Mouse (Mus musculus) embryo, embryonic 11 days (tissue): ENCODE results near the gene Tceanc2.

ENCODE experiments used
- DNase-seq: peaks from one replicate; pipeline ENCODE4 v3.0.0-alpha.2; 2015

The Tceanc2 gene

DNA sequence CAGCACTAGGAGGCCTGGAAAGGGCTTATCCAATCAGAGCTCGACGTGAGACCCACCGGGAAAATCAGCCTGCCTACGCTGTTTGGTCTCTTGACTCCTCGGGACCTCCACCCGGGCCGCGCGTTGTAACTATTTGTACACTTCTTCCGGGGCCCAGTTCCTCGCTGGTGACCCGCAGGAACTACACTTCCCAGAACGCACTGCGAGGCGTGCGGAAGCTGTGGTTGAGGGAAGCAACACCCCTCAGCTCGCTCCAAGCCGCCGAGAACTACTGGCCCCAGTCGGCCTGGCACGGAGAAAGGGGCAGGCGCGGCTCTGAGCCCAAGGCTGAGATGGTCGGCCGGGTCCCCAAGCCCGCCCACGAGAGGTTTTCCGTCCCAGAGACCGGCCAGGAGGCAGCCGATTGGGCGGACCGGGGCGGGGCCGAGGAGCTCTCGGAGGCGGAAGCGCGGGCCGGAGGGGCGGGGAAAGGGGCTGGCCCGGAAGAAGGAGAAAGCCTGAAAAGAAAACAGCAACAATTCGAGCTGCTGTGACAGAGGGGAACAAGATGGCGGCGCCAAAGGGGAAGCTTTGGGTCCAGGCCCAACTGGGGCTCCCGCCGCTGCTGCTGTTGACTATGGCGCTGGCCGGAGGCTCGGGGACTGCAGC lies 610 bp downstream of the Tceanc2 start, which contains the start of gene Tmem59:
Gene Tmem59 (plus strand): TSS at position 218 of the 648 bp plus-strand sequence.
- DNase-seq = peak; percentile 96

DNA sequence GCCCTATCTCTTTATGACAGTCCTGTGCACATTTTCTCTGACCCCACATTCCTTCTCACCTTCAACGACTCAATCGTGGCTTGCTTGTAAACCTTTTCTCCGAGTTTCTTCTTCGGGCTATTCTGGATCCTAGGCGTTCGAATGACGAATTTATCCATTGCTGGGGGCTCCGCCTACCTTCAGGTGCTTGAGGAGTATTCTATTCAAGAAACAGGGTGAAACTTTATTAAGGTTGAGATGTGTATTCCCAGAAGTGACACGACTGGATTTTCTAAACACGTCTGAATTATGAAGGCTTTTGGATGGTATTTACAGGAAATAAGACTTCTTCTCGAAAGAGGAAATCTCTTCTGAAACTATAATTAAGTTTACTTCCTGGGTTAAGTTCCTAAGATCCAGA lies 1.4 kb downstream of the Tceanc2 start:
- DNase-seq = no peak

DNA sequence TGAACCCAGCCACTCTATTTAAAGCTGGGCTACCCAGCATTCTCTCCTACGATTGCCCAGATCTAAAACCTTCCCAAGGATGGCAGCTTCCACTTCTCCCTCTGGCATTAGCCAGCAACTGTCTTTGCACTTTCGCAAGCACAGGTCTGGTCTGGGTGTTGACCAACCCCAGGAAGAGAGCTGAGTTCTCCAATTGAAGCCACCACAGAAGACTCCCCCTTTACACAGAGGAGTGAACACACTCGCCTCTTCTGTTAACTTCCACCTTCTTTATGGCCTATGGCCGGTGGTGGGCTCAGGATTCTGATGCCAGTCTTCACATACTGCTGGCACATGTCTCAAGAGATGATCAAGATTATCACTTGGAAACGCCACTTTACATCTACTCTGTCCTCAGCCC lies 11.1 kb downstream of the Tceanc2 start:
- DNase-seq = no peak

DNA sequence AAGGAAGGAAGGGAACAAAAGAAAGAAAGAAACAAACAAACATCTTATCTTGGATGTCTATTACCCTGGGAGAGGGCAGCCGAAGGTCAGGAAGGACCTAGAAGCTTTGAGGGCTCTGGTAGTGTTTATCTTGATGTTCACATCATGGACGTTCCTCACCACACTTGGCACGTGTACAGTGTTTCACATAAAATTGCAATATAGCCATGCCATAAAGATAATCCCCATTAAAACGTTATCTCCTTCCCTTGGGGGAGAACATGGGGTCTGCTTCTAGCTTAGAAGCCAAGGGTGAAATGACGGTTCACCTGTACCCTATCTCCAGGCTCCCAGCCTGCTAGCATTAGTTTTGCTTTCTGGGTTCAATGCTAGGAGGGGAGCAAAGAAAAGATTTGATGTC lies 12.2 kb downstream of the Tceanc2 start:
- no peak for DNase-seq

DNA sequence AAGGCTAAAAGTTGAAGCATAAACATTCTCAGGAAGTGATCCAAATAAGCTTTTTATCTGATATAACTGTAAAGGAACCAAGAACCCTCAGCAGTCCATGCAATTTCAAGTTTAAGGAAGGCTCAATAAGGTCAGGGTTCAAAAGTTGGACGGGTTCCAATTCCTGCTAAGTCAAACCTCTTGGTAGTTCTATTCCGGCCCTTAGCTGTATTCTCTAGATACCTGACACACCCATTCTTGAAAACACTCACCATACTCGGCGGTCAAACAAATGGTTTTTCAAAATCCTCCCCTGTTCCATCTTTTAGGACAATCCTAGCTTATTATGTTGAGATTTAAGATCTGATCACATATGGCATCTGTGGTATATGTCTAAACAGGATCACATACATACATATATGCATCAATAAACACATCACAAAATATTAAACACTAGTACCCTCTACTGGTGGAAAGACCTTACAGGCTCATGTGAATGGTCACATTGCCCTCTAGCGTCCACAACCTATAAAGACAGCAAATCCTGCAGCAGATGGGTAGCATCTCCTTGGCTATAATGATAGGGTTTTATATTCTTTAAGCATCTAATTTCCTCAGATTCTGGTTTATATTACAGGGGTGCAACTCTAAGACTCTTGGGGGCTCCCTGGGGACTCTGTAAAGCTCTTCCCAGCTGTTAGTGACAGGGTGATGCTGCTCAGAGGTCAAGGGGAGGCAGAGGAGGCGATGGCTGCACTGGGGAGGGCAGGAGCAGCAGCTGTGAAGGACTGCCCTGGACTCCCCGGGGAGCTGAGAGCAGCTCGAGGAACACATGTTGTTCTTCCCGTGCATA lies 14.9 kb downstream of the Tceanc2 start:
- peak; percentile 81 for DNase-seq

DNA sequence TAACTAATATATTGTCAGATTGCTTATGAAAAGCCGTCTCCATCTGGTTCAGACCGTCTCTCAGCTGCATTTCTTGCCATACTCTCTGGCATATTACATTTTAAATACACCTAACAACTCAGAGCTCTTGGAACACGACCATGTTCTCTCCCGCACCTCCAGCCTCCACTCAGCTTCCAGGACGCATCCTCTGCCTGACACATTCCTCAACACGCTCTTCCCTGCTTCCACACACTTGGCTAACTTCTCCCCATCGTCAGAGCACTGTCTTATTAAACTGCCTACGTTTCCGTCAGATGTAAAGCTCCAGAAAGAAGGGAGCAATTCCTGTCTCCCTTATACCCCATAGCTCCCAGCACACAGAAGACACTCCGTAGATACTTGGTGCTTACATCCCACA lies 15.6 kb downstream of the Tceanc2 start:
- no peak for DNase-seq

DNA sequence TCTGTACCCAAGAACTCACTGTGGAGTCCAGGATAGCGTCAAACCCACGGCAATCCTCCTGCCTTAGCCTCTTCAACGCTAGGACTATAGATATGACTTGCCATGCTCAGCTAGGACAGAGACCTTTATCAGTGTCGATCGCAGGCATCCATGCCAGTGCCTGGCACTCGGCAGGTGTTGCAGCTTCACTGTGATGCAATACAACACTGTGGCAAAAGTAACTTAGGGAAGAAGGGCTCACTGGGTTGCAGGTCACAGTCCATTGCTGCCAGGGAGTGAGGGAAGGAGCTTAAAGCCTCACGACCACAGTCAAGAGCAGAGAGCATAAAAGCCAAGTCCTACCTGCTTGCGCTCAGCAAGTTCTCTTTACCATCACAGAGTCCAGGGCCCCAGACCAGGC lies 18.7 kb downstream of the Tceanc2 start:
- no peak for DNase-seq

DNA sequence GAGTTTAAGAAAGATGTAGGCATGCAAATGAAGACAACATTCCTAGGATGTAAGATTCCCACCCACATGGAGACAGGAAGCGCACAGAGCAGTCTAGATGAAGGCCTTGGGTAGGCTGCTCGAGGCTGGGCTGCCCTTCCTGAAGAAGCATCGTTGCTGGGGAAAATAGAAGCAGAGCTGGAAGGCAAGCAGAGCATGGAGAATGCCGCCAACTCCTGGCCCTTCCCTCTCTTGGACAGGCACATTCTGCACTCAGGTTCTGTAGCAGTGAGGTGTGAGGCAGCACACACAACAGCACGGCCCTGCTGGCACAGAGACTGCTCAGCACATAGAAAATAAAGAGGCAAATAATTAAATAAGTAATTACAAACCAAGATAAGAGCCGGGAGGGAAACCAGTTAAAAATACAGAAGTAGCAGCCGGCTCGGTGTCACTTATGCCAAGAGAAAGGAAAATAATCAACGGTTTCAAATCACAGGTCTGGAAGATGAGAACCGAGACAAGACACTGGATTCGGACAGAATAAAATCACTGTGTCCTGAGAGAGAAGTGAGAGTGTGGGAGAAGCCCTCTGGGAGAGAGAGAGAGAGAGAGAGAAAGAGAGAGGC lies 19.6 kb downstream of the Tceanc2 start:
- DNase-seq = no peak

DNA sequence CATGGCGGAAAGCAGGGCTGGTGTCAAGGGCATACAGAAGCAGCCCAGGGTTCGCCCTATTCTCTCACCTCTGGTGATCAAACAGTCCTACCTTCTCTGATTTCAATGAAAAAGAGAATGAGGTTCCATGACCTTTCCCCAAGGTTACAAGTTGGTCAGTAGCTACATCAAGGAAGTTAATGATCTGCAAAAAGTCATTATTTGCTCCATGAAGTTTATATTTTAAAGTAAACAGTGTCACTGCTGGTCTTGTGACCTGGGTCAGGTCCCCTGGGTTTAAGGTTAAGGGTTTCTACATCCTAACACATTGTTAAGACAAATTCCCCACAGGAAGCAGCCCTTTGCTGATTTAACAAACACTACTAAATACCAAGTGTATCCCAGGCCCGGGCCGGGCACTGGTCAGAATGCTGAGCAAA lies 21.9 kb downstream of the Tceanc2 start:
- peak; percentile 19 for DNase-seq

DNA sequence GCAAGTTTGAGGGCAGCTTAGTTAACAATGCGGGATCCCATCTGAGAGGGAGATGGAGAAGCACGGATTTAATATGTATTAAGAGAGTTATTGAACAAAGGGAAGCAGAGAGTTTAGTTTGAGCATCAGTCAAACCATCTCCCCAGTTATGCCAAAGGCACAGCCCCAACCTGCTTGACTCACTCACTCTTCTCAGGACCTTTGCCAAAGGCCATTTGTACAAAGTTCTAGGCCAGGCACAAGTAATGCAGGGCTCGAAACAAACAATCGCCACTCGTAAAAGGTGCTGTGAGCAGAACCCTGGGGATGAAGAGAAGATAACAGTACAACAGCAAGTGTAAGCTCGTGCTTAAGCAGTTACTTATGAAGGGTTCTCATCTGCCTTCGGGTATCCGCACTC lies 26.3 kb downstream of the Tceanc2 start:
- DNase-seq = no peak

DNA sequence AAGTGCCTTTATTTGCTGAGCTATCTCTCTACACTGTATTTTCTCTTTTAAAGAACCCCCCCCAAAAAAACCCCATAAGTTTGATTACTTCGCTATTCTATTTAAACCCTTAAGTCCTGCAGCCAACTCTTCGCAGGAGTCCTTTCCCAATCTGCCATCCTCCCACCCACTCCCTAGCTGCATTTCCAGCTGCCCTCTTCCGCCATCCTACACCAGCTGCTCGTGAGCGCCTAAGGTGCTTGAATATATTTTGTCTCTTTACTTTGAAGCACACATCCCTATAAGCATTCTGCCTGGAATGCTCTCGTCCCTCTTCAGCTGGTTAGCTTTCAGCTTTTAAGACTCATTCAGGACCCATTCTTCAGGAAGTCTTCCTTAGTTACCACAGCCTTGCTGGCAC lies 27.9 kb downstream of the Tceanc2 start:
- no peak for DNase-seq

DNA sequence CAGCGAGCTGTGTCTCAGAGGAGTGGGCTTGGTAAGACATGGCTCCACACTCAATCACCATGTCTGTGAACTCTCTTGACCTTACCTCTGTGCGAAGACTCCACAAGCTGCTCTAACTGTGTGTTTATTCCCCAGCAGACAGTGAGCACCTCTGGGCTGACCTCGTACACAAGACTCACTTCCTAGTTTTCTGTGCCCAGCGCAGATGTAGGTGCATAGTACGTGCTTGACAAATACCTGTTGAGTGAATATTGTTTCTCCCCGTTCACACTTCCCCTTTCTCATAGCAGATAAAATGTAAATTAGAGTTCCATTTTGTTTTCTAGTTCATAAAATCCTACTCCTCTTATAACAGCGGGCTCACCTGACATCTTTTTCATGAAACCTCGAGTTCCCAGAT lies 35.4 kb downstream of the Tceanc2 start:
- DNase-seq = no peak

DNA sequence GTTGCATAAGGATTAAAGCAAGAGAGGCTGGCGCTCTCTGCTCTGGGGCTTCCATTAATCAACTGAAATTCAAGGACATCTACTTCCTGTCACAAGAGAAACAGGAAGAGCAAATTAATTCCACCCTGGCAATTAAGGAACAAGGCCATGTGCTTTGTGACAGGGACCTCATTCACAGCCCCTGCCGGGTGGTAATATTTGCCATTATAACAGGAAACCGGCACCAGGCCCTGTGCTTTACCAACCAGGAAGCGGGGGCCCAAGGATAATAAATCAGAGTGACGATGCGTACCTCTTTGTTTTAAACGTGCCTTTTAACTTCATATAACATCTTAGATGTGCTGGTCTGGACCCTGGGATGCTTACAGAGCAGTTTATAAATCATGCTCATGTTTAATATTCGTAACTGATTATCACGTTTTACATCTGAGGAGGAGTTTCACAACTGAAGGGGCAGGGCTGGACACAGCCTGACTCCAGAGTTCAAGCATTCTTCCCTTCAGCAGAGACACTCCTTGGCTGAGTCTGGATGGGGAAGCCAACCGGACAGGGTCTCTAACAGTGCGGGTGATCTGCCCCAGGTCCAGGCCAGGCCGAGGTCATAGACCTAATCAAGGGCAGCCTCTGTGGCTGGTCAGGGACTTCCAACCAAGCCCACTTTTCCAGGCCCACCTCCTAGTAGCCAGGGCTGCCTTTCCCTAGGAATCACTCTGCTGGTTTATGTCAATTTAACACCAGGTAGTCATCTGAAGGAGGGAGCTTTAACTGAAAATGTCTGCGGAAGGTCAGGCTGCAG lies 38.9 kb downstream of the Tceanc2 start:
- peak; percentile 69 for DNase-seq

DNA sequence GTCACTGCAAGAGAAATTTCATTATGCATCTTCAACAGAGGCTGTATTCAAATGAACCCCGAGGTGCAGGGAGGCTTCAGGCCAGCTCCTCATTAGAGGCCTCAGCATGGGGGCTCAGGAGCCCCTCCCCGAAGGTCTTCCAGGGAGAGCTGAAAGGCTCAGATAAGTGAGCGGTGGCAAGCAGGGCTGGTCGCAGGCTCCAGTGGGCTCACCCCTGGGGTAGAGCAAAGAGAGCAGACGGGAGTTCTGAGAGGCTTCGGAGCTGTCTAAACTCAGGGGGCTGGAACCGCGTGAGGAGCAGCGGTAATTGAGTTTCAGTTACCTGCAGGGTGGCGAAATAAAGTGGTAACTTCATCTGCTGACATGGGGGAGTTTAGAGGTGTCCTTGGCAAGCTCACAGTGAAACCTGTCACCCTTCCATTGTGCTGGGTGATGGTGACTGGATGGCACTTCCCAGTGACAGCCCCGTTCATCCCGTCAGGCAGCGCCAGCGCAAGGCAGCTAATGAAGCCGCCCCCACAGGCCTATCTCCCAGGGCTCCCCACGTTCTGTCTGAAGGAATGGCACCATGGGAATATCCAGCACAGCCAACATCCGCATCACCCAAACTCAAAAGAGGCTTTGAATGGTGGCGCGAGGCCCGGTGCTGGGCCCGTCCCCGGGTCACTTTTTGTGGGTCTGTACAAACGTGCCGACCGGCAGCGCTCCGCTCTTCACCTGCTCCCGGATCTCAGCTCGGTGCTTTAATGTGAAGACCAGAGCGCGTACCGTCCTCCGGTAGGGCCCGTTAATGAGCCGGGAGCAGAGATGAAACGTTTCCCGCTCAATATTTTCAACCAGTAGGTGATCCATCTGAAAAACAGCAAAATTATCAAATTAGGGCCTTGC lies 39.7 kb downstream of the Tceanc2 start:
- peak; percentile 49 for DNase-seq

DNA sequence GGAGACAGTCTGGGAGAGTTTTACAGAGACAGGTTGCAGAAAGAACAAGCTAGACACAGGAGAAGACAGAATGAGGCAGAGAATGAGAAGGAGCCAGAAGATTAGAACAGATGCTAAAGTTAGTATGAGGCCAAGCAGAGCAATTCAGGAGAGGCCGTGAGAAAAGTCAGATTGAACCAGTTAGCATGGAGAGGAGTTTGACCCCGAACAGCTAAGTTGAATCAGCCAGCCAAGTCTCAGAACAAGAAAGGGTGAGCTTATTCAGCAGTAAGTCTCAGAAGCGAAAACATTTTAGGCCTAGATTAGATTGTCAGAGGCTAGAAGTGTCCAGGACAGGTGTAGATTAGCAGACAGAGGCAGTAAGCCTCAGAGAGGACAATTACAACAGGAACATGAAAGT lies 42.4 kb downstream of the Tceanc2 start:
- DNase-seq = no peak

DNA sequence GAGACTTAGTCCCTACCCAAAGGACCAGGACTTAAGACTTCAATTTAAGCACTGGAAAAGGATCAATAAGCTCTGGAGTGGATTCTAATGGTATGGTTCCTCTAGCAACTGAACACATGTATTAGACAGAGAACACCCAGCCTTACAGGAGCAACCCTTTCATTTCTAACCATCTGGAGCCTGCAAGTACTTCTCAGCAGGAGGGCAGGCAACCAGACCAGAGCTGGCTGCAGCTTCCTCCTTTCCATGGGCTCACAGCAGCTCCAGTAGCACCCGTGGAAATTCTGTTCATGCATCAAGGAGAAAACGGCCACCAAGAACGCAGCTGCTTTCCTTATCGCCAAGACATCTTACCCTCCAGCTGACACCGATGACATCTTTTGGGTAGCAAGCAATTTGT lies 43.3 kb downstream of the Tceanc2 start:
- DNase-seq = no peak

DNA sequence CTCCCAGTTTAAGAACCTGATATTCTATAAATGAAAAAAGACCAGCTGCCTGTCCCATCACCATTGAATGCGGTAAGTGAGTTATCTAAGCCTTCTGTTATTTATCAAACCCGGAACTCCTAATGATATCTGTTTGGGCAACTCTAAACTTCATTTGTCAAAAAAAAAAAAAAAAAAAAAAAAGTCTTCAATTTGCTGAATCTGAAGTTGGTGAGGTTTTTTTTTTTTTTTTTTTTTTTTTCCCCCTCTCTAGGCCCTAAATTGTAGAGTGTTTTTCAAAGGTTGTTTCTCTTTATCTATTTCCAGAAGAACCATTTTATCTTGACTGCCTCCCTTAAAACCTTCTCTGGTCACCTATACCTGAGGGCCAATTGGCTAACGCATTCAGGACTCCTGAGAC lies 44.0 kb downstream of the Tceanc2 start:
- no peak for DNase-seq

DNA sequence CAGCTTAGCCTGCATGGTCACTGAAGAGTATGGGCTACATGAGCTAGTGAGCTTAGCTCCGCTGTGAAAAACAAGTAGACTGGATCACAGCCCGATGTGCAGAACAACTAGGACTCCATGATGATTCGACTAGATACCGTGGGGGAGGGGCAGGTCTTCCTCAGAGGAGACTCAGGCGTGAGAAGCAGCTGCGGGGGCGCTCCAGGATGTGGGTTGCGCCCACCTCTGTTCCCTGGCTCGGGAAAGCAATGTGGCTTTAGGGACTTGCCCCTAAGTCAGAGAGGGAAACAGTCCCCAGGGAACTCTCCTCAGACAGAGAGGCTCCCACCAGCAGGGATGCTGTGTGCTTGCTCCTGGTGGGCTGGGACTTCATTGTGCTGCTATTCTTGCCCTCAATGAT lies 48.4 kb downstream of the Tceanc2 start:
- peak; percentile 65 for DNase-seq

DNA sequence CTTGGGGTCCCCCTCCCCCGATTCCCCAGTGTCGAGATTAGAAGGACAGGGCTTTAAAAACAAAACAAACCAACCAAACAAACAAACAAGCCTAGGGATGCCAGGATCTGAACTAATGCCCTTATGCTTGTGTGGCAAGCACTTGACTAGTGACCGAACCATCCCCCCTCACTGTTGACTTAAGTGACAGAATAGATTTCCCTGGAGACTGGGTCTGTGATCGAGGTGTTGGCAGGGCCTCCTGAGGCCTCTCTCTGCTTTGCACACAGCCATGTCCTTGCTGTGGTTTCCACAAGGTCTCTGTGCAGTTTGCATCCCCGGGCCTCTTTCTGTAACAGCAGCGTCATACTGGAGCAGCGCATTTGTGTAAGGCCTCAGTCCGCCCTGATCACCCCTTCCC lies 49.5 kb downstream of the Tceanc2 start:
- DNase-seq = no peak

DNA sequence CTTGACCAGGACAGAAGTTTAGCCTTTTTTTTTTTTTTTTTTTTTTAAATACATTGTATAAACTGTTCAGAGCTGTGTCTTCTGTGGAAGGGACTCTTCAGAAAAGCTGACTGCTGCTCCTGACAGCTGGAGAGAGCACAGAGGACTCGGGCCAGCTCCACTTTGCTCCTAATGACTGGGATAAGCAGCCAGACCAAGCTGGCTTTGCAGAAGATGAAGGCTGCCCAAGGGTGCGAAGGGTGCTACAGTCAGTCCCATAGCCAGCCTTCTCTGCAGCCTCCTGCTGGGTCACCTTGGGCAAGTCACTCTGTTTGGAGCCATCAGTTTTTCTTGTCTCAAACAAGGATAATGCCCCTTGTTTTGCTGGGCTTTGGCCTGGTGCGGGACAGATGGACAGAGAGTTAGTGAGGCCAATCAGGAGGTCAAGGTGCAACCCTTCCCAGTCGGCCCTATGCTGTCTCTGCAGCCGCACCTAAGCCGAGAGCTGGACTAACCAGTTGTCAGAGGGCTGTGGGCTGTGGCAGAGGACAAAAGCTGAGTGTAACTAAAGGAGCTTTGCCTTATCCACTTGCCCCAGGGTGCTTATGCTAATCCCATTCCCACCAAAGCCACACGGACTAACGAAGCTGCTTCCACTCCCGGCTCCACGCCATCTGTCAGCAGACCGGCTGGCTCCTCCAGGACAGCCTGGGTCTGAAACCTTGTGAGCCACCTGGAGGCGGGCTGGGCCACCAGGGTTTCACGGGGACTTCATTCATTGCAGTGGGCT lies 50.8 kb downstream of the Tceanc2 start:
- DNase-seq = peak; percentile 66

DNA sequence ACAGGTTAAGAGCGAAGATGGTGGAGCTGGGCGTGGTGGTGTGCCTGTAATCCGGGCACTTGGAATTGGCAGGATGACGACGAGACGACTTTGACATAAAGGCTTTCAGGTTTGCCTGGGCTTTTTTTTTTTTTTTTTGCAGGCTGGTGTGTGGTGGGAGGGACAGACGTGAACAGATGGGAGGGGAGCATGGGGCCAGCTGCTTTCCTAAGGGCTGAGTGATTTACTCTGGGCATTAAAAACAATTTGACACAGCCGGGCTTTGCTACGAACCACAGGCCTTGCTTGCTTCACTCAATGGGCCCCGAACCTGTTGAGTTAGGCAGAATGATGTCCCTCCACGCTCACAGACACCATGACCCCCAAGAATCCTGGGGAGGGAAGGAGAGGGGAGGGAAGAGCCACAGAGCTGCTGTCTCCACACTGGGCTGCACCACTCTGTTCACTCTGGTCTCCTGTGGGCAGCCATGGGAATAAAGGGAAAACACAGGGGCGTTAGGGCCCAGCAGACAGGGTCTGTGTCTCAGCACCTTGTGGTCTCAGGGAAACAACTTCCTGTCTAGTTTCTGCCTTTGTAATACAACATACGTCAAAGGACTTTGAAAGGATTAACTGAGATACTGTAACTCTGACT lies 51.9 kb downstream of the Tceanc2 start:
- peak; percentile 60 for DNase-seq
